Mouse (Mus musculus) layer of hippocampus, adult 9-11 months (tissue): ENCODE measurements around the gene Gabre.

Experiments
- DNase-seq: peaks from one replicate; pipeline ENCODE4 v3.0.0; 2022

The Gabre gene

DNA sequence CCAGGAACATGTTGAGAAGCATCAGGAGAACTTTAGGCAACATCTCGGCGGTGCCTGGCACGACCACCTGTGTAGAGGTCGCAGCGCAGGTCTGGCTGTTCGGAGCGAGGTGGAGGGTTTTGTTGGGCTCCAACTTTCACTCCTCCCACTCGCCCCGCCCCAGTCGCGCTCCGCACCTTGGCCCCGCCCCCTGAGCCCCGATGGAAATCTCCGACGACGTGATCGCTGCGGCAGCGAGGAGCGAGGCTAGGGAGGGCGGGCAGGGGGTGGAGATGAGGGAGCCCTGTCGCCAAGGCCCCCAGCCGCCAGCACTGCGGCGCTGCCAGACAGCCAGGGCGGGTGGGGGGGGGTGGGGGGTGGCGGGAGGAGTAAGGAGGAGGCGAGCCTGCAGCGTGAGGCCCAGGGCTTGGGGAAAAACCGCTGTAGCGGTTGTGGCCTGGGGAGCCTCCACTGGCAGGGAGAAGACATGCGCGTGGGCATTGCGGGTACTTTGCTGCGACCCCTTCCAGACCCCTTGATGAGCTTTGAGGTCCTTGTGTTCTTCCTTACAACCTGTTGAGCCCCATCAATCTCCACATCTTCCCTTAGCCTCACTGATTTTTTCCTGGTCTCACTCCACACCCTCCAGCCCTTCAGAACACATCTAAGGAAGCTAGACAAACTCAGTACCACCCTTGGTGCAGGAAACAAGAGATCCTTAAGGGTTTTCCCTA is at the start of gene Gabre:
TSS of gene Gabre (minus strand) at position 145 of the 713 bp plus-strand sequence.
- no peak for DNase-seq

DNA sequence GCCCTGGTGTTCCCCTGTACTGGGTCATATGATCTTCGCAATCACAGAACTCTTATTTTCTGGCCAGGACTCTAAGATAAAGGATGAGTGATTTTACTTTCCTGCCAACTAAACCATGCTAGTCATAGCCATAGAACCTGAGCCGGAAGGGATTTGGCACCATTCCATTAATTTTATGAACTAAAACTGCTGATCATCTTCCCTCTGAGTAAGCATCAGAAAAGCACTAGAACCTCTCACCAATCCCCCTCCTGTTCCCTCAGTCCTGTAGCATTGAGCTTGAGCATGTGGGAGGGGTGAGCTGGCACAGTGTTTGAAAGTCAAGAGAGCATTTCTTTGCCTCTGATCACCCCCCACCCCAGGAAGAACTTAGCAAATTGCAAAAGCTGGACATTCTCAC is 23.2 kb upstream of the Gabre start:
- DNase-seq: no peak

DNA sequence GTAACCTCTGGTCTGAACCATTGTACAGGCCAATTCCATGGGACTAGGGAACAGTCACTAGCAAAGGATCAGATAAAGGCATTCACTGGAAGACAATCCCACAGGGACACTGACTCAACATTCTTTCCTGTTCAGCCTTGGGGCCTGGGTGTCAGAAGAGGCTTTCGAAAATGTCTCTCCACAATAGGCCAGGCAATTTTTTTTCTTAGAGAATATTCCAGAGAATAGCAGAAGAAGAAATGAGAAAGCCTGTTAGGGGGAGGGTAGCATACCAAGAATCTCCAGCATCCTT is 715 bp upstream of the Gabre start:
- DNase-seq: no peak

DNA sequence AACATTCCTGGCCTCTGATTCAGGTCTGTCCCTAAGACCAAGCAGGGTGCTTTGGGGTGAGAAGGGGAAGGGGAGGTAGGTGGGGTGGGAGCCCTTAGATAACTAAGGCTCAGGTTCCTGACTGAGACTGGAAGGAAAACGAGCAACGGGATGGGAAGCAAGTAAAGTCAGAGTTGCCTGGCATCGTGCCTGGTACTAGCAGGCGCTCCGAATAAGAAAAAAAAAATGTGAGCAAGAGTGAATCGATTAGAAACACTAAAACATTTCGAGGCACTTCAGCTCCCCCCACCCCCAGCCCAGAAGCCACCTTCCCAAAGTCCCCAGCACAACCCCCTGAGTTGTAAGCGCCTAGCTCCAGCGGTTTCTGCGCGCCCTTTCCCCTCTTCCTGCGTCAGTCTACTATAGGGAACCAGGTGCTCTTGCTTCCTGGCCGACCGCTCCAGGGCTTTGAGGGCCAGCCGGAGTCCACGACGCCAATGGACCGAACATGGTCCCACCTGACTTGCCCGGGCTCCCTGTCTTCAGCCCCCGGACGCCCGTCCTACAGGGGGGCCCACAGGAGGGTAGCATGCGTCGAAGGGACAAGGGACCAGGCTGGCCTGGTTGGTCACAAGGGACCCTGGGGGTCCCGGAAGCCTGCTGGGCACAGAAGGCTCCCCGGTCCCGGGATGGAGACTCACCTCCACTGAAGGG is 491 bp downstream of the Gabre start:
- DNase-seq: no peak

DNA sequence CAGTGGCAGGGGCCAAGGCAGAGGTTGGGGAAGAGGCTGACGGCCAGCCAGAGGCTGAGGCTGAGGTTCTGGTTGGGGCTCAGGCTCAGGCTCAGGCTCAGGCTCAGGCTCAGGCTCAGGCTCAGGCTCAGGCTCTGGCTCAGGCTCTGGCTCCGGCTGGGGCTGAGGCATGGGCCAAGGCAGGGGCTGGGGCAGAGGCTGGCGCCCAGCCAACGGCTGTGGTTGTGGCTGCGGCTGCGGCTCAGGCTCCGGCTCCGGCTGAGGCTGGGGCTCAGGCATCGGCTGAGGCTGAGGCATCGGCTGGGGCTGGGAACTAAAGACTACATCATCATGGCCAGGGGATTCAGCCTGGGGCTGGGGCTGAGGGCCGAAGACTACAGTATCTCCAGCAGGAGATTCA is 4.0 kb downstream of the Gabre start:
- no peak for DNase-seq

DNA sequence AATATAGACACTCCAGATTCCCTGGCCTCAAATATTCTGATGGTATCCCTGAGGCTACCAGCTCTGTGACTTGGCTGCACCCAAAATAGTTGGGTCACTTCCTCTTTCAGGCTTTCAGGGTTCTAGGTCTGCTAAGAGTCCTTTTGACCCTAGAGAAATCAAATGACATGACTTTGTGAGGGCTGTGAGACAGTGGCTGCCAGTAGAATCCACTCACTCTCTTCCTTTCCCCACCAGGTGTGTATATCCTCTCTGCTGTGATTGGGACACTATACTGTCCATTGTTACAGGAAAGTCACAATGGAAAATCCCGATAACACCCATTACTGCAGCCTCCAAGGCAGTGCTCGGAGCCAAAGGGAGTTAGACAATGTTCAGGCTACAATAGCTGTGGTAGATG is 52.9 kb downstream of the Gabre start, which contains the start of gene Magea4:
TSS of gene Magea4 (plus strand) at position 301 of the 400 bp plus-strand sequence.
- DNase-seq: no peak
